Mouse (Mus musculus): Measurements from ENCODE around the gene Cacng3. TPM values are rescaled to one million over a fixed set of nuclear protein-coding genes. Genes with fewer than 3 reads are reported as not detected.
A peak's percentile ranks its signal among the peaks of the same experiment; 100 is the strongest.

The Cacng3 gene
- polyA plus RNA-seq, 1 experiment from 2014 or later, result 0.10 TPM

DNA sequence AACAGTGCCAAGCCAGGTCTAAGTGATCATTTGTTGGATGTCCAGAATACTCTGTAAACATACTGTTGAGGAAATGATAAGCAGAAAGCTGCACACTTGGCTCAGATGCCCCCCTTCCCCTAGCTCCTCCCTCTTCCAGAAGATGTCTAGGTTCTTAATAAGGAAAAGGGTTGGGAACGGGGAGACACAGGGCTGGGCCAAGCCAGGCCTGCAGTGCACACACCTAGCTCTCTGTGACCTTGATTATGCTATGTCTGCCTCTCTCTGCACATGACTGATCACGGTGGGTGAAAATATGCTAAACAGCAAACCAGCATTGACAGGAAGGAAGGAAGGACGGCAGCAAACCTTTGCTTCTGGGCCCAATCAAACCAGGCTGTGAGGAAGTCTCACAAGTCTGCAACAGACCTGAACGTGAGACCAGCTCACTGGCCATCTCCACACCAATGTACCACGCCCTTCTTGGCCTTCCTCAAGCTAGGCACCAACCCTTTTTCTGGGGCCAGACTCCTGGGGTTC lies 53.1 kb downstream of the Cacng3 start:
- 0 out of 2 replicates have a peak, but pooled peaks have one; percentile 10 for ATAC-seq (replicated peaks; ENCODE audit: insufficient number of reproducible peaks, insufficient read depth, low FRiP score, low read depth)
- Histone ChIP-seq H3K9me3 (replicated peaks) (no peaks in the 10 kb centered on the region), H3K36me3 (no peaks in the 10 kb centered on the region), H3K4me3 (no peak overlapping the region), H3K4me2 (no peak overlapping the region), H3K27me3 (no peaks in the 10 kb centered on the region), H3K9ac (no peak overlapping the region), H3K27ac (no peak overlapping the region), H3K4me1 (replicated peaks) (no peaks in the 10 kb centered on the region)
- 33% methylated on average over 5 of the region's 5 CpGs for WGBS

DNA sequence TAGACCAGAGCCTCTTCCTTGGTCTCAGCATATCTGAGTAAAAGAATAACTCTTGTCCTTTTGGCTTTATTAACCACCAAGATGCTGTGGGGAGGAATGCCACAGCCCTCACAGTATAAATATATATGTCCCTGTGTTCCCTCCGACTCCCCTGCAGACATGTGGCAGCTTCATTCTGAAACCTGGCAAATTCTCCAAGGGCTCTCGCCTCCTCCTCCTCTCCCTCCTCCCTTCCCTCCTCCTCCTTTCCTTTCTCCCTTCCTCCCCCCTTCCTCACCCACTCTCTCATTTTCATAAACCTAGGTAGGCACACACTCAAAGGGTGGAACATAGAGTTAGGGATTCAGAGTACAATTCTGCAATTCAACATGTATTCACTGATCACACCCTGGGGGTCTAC lies 56.1 kb downstream of the Cacng3 start:
- H3K4me2 ChIP-seq, result no peak overlapping the region

DNA sequence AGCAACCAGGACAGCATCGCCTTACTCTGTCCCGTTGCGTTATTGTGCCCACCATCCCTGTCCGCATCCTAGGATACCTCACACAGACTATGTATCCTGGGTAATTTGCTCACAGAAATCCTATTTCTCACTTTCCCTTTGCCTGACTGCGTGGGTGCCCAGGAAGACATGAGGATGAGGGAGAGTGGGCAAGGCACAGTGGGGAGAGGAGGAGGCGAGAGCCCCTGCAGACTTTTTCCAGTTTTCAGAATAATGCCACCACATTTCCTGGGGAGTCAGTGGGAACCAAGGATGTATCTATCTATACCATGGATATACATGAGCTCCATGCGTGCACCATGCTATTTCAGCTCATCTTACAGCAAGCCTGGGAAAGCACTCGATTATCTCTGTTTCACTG lies 57.9 kb downstream of the Cacng3 start:
- H3K27me3 ChIP-seq, result no peaks in the 10 kb centered on the region
- no peak overlapping the region for H3K9ac ChIP-seq
- H3K36me3 ChIP-seq, result no peaks in the 10 kb centered on the region
- 0 out of 2 replicates have a peak, but pooled peaks cover 2% of the 10 kb centered on the region for H3K4me1 ChIP-seq (replicated peaks)
- no peaks in the 10 kb centered on the region for H3K9me3 ChIP-seq (replicated peaks)
- 91% methylated on average over 8 of the region's 8 CpGs for WGBS
- no peak overlapping the region for H3K4me3 ChIP-seq
- no peak overlapping the region for H3K4me2 ChIP-seq
- ATAC-seq (replicated peaks; ENCODE audit: insufficient number of reproducible peaks, insufficient read depth, low FRiP score, low read depth), result no peak
- H3K27ac ChIP-seq, result no peak overlapping the region

More for the DNA sequence above, 56.1 kb downstream of the Cacng3 start:
- no peaks in the 10 kb centered on the region for H3K36me3 ChIP-seq
- no peaks in the 10 kb centered on the region for H3K27me3 ChIP-seq
- WGBS, result 79% methylated on average over 2 of the region's 2 CpGs
- ATAC-seq (replicated peaks; ENCODE audit: insufficient number of reproducible peaks, insufficient read depth, low FRiP score, low read depth), result no peak
- no peak overlapping the region for H3K4me3 ChIP-seq
- no peaks in the 10 kb centered on the region for H3K9me3 ChIP-seq (replicated peaks)
- no peak overlapping the region for H3K27ac ChIP-seq
- H3K4me1 ChIP-seq (replicated peaks), result 0 out of 2 replicates have a peak, but pooled peaks cover 2% of the 10 kb centered on the region
- no peak overlapping the region for H3K9ac ChIP-seq

DNA sequence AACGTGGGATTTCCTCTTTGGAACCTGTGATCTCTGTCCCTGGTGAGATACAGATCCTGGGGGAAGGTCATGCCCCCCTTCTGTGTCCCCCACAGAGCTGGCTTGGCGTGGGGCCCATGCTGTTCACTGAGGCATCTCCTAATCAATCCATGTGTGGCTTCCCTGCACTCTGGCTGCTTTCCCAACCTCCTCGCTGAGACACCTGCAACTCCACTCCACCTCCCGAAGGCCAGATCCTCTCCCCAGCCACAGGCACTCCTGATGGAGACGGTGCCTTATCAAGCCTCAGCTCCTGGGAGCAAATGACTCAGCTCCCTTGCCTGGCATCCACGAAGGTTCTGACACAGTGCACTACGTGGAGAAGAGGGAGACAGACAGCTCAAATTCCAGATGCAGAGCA lies 58.6 kb downstream of the Cacng3 start:
- Histone ChIP-seq H3K36me3 (no peaks in the 10 kb centered on the region), H3K27me3 (no peaks in the 10 kb centered on the region), H3K9ac (no peak overlapping the region), H3K4me2 (no peak overlapping the region), H3K27ac (no peak overlapping the region), H3K4me1 (replicated peaks) (0 out of 2 replicates have a peak, but pooled peaks cover 2% of the 10 kb centered on the region), H3K9me3 (replicated peaks) (no peaks in the 10 kb centered on the region), H3K4me3 (no peak overlapping the region)
- 19% methylated on average over 7 of the region's 7 CpGs for WGBS
- ATAC-seq (replicated peaks; ENCODE audit: insufficient number of reproducible peaks, insufficient read depth, low FRiP score, low read depth), result no peak

DNA sequence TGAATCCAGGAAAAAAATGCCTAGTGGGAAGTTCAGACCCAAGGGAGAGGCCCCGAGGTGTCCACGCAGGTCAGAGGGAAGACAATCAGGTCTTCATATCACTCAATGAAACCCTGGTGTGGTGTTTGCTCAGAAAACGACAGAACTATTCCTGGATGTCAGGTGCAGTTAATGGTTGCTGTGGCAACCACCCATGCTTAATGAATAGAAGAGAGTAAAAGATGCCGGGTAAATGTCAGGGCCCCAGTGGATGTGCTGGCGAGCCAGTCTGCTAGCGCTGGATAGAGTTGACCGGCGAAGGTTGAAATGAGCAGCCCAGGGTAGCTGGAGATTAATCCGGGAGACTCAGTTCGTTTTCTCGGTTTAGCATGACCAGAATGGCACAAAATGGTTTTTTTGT lies 65.0 kb downstream of the Cacng3 start:
- H3K36me3 ChIP-seq, result no peaks in the 10 kb centered on the region
- H3K4me2 ChIP-seq, result no peak overlapping the region
- H3K27me3 ChIP-seq, result no peaks in the 10 kb centered on the region
- H3K27ac ChIP-seq, result no peak overlapping the region
- no peak overlapping the region for H3K9ac ChIP-seq
- H3K4me1 ChIP-seq (replicated peaks), result no peaks in the 10 kb centered on the region
- H3K9me3 ChIP-seq (replicated peaks), result no peaks in the 10 kb centered on the region
- ATAC-seq (replicated peaks; ENCODE audit: insufficient number of reproducible peaks, insufficient read depth, low FRiP score, low read depth), result no peak
- 81% methylated on average over 11 of the region's 11 CpGs for whole genome bisulfite sequencing
- no peak overlapping the region for H3K4me3 ChIP-seq

DNA sequence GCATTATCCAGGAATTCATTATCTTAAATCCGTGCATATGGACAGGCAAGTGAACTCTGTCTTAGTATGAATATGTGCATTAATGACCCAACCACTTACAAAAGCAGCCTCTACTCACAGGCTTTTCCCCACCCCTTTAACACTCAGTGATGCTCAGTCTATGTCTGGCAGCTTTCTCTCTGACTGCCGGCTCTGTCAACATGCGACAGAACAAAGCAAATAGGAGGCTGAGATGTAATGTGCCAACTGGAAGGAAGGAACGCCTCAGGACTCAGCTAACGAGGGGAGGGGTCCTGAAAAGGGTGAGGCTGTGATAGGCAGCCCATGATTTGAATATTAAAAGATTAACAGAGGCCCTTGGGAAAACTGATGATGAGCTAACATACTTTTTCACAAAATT lies 68.2 kb downstream of the Cacng3 start:
- ATAC-seq (replicated peaks; ENCODE audit: insufficient number of reproducible peaks, insufficient read depth, low FRiP score, low read depth), result no peak
- no peak overlapping the region for H3K4me3 ChIP-seq
- 40% methylated on average over 5 of the region's 5 CpGs for WGBS
- H3K9ac ChIP-seq, result no peak overlapping the region
- no peak overlapping the region for H3K4me2 ChIP-seq
- H3K4me1 ChIP-seq (replicated peaks), result no peaks in the 10 kb centered on the region
- no peaks in the 10 kb centered on the region for H3K36me3 ChIP-seq
- no peak overlapping the region for H3K27ac ChIP-seq
- no peaks in the 10 kb centered on the region for H3K9me3 ChIP-seq (replicated peaks)
- no peaks in the 10 kb centered on the region for H3K27me3 ChIP-seq

DNA sequence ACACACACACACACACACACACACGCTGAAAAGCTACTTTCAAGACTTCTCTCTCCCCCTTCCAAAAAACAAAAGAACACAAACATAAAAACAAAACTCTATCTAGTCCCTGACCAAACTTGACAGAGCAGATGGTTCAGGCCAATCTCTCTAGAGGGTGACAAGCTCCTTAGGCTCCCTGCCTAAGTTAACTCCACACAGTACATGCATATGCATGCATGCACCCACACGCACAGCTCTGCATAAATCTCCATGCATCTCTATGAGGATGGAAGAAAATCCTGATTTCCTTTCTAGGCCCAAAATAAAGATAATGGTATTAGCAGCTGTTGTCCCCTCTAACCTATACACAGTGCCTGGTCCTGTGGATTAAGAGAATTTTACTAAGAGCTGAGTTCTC lies 70.4 kb downstream of the Cacng3 start:
- ATAC-seq (replicated peaks; ENCODE audit: insufficient number of reproducible peaks, insufficient read depth, low FRiP score, low read depth), result no peak
- Histone ChIP-seq H3K9ac (no peak overlapping the region), H3K4me3 (no peak overlapping the region), H3K27me3 (no peaks in the 10 kb centered on the region), H3K9me3 (replicated peaks) (no peaks in the 10 kb centered on the region), H3K4me1 (replicated peaks) (no peaks in the 10 kb centered on the region), H3K36me3 (no peaks in the 10 kb centered on the region), H3K4me2 (no peak overlapping the region), H3K27ac (no peak overlapping the region)
- 78% methylated on average over 2 of the region's 2 CpGs for whole genome bisulfite sequencing

DNA sequence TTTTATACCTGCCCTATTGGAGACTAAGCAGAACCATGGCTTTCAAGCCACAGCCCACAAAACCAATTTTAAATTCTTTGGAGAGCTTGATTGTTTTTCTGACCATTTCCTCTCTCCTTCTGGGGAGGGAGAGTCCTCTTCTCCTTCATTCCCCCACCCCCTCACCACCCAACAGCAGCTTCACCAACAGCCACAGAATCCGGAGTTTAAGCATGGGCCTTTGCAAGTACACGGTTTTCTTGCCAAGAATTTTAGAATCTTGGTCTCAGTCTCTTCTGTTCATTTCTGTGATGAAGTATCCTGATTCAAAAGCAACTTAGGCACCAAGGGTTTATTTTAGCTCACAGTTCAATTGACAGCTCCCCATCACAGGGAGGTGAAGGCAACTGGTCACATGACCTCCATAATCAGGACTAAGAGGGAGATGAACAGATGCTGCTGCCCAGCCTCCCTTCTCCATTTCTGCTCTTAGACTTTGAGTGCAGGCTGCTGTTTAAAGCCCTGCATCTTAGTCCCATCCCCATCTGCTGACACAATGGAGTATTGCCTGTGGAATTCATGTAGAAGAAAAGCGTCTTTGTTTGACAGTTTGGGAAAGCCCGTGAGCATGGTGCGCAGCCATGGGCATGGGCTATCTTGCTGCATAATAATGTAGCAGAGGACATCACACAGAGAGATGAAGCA lies 85.8 kb downstream of the Cacng3 start:
- H3K4me2 ChIP-seq, result no peak overlapping the region
- no peaks in the 10 kb centered on the region for H3K27me3 ChIP-seq
- no peaks in the 10 kb centered on the region for H3K4me1 ChIP-seq (replicated peaks)
- H3K36me3 ChIP-seq, result no peaks in the 10 kb centered on the region
- no peak overlapping the region for H3K27ac ChIP-seq
- no peak overlapping the region for H3K4me3 ChIP-seq
- H3K9ac ChIP-seq, result no peak overlapping the region
- H3K9me3 ChIP-seq (replicated peaks), result no peaks in the 10 kb centered on the region
- no peak for ATAC-seq (replicated peaks; ENCODE audit: insufficient number of reproducible peaks, insufficient read depth, low FRiP score, low read depth)
- WGBS, result 83% methylated on average over 5 of the region's 5 CpGs

DNA sequence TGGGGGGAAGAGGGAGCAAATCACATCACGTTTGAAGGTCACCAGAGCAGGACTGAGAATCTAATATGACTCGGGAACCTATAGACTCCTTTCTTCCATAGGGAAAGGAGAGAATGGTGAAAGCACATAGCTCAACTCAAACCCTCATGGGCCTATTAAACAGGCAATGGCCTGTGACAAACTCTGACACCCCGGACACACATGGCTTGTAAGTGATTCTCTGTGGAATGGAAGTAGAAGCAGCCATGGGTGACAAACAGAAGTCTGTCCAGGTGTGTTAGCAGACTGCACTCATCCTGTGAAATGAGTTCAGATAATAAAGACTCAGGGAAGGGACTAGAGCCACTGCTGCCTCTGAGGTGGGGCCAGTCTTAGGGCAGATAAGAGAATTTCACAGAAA lies 88.4 kb downstream of the Cacng3 start:
- Histone ChIP-seq H3K27ac (no peak overlapping the region), H3K27me3 (no peaks in the 10 kb centered on the region), H3K9me3 (replicated peaks) (no peaks in the 10 kb centered on the region), H3K36me3 (no peaks in the 10 kb centered on the region), H3K4me1 (replicated peaks) (no peaks in the 10 kb centered on the region), H3K4me3 (no peak overlapping the region), H3K4me2 (no peak overlapping the region), H3K9ac (no peak overlapping the region)
- ATAC-seq (replicated peaks; ENCODE audit: insufficient number of reproducible peaks, insufficient read depth, low FRiP score, low read depth), result no peak
- 63% methylated on average over 3 of the region's 3 CpGs for WGBS

DNA sequence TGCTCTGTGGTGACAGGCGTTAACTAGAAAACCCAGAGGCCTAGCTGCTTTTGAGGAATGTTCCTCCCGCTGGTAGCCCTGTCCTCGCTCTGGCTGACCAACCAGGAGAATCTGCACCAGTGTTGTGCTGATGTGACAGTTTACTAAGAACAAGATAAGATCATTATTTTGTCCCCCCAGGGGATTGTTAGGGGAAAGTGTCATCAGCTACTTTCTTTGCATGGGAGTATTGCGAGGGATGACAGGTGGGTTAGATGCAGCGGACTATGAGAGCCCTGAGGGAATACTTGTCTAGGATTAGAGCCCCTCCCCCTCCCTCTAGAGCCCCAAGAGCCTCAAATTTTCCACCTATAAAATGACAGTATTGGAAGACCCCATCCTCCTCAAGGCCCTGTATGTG lies 94.2 kb downstream of the Cacng3 start:
- Histone ChIP-seq H3K4me2 (no peak overlapping the region), H3K4me1 (replicated peaks) (no peaks in the 10 kb centered on the region), H3K4me3 (no peak overlapping the region), H3K27me3 (no peaks in the 10 kb centered on the region), H3K36me3 (no peaks in the 10 kb centered on the region), H3K9me3 (replicated peaks) (no peaks in the 10 kb centered on the region), H3K27ac (no peak overlapping the region), H3K9ac (no peak overlapping the region)
- 54% methylated on average over 5 of the region's 5 CpGs for WGBS
- ATAC-seq (replicated peaks; ENCODE audit: insufficient number of reproducible peaks, insufficient read depth, low FRiP score, low read depth), result no peak

DNA sequence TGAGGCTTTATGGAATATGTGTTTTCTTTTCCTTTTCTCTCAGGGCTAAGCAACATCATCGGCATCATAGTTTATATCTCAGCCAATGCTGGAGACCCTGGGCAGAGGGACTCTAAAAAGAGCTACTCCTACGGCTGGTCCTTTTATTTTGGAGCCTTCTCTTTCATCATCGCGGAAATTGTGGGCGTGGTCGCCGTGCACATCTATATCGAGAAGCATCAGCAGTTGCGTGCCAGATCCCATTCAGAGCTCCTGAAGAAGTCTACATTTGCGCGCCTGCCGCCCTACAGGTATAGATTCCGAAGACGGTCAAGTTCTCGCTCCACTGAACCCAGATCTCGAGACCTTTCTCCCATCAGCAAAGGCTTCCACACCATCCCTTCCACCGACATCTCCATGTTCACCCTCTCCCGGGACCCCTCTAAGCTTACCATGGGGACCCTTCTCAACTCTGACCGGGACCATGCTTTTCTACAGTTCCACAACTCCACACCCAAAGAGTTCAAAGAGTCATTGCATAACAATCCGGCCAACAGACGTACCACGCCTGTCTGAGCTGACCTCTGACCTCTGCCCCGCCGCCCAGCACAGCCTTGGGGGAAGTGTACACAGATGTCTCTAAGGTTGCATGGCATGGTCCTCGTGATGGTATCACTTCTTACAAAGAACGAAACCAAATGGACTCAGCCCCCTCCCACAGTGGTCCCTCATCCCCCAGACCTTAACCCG lies 98.2 kb downstream of the Cacng3 start:
- 85% methylated on average over 27 of the region's 27 CpGs for WGBS
- Histone ChIP-seq H3K9me3 (replicated peaks) (no peaks in the 10 kb centered on the region), H3K27ac (no peak overlapping the region), H3K36me3 (no peaks in the 10 kb centered on the region), H3K4me1 (replicated peaks) (no peaks in the 10 kb centered on the region), H3K9ac (no peak overlapping the region), H3K4me3 (no peak overlapping the region), H3K4me2 (no peak overlapping the region), H3K27me3 (0 out of 2 replicates have a peak, but pooled peaks cover 3% of the 10 kb centered on the region)
- ATAC-seq (replicated peaks; ENCODE audit: insufficient number of reproducible peaks, insufficient read depth, low FRiP score, low read depth), result no peak

Measured in heart, embryonic 15.5 days (tissue).